Comparison of ENCODE assay signal across 10 mouse cellular contexts in genomic region chr14:18020636-18021035, GRCm38 (mm10).
A peak's percentile ranks its signal among the peaks of the same experiment; 100 is the strongest.
DNase-seq lines count a peak whose midpoint lies in the region; ATAC-seq lines count a peak whose summit lies in the region.
"Had no signal": no experiment of that assay in that cellular context is flagged by ENCODE, and none has a peak within 500 bp of the region (broad histone marks: within the 10 kb centered on the region; RNA-seq: fewer than 3 reads in every experiment).

No protein-coding gene starts in this region.

- peak; percentile 55 to 75 for DNase-seq in heart, adult 18-20 months
- no peak for DNase-seq in heart, postnatal 4 days
- peak; percentile 30 for DNase-seq in adrenal gland, postnatal 10 days
- DNase-seq in cerebellum, adult 11-12 months = peak; percentile 53
- peak; percentile 25 to 26 for DNase-seq in heart, adult 9 months (ENCODE audit: low spot score in 2 of 2)
- no peak for DNase-seq in urinary bladder, adult 18-20 months (ENCODE audit: low spot score in 2 of 2)
- DNase-seq: liver, embryonic 13.5 days; right cerebral cortex, adult 18-20 months; thymus, adult 18-20 months had no signal

- ATAC-seq in monocyte, adult 5-6 weeks (replicated peaks; ENCODE audit: insufficient number of reproducible peaks, low FRiP score, low TSS enrichment, poor library complexity, severe bottlenecking) = no peak

Comparison
In these comparisons a context has a peak if more than half of its experiments do, and no peak if none do; other contexts are left out.
1. DNase-seq: peak in heart, adult 18-20 months (2 of 2), adrenal gland, postnatal 10 days (single experiment), cerebellum, adult 11-12 months (single experiment) and heart, adult 9 months (2 of 2); none in heart, postnatal 4 days (single experiment) and urinary bladder, adult 18-20 months (0 of 2).